Mouse (Mus musculus): Measurements from ENCODE around the gene Cnp.

Gene Cnp

GRCm38 (mm10) chr11:100623867-100624266, 49.2 kb downstream of the Cnp start:
- peak in 1 of 2 experiments; percentile 61 for DNase-seq

- no peak for DNase-seq
Observed at GRCm38 (mm10) chr11:100625754-100626700, 51.3 kb downstream of the Cnp start.

GRCm38 (mm10) chr11:100626701-100627195, 52.0 kb downstream of the Cnp start:
- DNase-seq: peak; percentile 84 to 91

GRCm38 (mm10) chr11:100628056-100628455, 53.4 kb downstream of the Cnp start:
- no peak for DNase-seq

- peak; percentile 72 to 82 for DNase-seq
Observed at GRCm38 (mm10) chr11:100628862-100629352, 54.2 kb downstream of the Cnp start.

GRCm38 (mm10) chr11:100634530-100634929, 59.8 kb downstream of the Cnp start:
- DNase-seq: no peak

- peak; percentile 67 to 72 for DNase-seq
Observed at GRCm38 (mm10) chr11:100640159-100640906, 65.6 kb downstream of the Cnp start.

Data from cerebellum, postnatal 14 days (tissue).